Mouse (Mus musculus) ZHBTc4 (cell line): ENCODE measurements around the gene Gm5901.
"Not testable (repeated sequence)": the region's sequence is repeated elsewhere in the genome, so short reads cannot be mapped to it uniquely, and the experiment has no call there.

Experiments used
- DNase-seq: peaks from one replicate; pipeline ENCODE4 v3.0.0-alpha.2; 2011; ENCODE audit warnings: low read depth, low spot score

The Gm5901 gene

DNA sequence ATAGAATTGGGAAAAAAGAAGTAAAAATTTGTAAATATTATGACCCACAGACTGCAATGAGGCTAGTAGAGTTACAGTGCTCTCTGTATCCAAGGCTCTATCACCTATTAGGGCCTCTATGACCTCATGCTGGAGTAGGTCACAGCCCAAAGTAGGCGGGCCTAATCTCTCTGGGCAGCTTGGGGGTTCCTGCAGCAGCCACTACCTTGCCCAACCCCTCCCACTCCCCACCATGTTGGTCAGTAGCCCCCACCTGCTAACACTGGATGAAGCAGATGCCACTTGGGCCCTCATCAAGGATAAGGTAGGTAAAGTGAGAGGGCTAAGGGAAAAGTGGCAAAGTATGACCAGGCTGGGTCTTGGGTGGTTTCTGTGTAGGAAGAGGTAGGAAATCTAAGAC is at the start of gene Gm5901:
Gene Gm5901 (plus strand): TSS at position 173 of the 400 bp plus-strand sequence.
- DNase-seq = no peak

DNA sequence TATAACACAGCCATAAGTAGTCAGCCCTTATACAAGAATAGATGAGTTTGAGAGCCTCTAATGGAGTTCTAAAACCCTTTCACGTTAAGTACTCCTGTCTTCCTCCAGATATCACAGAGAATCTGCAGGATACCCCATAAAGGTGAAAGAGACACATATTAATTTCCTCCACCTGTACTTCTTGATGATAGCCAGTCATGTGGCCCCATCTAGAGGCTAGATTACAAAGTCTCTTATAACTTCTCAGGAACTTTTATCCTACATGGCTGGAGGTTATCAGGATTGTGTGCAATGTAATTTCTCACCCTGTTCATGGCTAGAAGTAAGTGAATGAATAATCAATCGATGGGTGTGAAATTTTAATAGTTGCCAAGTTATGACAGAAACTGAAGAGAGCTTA is 49.5 kb upstream of the Gm5901 start:
- no peak for DNase-seq

DNA sequence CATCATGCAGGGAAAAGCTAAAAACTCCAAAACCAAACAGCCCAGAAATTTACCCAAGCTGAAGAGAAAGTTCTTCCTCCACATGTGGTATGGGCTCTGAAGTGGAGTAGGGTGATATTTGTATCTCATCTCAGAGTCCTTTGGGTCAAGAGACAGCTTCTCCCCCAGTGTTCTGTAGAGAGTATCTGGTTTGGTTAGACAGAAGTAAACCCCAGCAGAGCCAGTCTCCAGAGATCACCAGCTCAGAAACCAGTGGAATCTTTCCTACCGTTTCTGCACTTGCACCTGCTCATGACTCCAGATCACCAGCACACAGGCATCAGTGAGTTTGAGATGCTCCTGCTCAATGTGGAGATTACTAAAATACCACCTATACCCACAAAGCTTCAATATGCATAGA is 40.8 kb upstream of the Gm5901 start, which contains the start of gene Olfr690:
Gene Olfr690 (minus strand): TSS at position 101 of the 400 bp plus-strand sequence.
- DNase-seq = no peak

DNA sequence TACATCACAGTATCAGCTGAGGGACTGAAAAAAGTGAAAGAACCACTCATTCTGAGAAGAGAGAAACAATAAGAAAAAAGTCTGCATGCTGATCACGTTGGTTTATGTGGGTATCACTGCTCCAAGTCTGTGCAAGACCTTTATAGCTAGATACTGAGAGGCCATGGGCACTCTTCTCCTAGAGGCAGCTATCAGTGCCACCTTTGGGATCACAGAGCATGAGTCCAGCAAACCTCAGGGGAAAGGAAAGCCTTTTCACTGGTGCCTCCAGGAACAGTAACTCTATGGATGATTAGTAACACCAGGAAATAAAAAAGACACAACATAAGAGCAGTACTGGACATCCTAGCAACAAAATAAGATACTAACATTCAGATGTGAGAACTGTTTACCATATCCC is 32.7 kb upstream of the Gm5901 start, which contains the start of gene Olfr691:
Gene Olfr691 (minus strand): TSS at position 101 of the 400 bp plus-strand sequence.
- no peak for DNase-seq

DNA sequence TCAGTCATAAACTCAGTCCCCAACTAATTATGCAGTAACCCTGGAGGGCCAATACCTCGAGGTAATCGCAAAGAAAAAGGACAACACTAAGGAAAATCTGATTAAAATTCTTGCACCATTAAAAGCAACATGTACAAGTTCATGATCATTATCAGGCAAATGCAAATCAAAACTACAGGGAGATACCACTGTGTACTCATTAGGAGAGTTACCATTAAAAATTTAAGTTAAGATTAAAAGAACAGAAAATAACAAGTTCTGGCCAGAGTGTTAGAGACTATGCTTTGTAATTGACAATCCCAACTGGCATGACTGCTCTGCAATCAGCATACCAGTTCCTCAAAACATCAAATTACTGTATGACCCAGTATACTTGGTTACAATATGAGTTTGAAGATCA is 32.1 kb upstream of the Gm5901 start:
- DNase-seq = no peak

DNA sequence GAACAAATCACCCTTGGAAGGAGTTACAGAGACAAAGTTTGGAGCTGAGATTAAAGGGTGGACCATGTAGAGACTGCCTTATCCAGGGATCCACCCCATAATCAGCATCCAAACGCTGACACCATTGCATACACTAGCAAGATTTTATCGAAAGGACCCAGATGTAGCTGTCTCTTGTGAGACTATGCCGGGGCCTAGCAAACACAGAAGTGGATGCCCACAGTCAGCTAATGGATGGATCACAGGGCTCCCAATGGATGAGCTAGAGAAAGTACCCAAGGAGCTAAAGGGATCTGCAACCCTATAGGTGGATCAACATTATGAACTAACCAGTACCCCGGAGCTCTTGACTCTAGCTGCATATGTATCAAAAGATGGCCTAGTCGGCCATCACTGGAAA is 18.8 kb upstream of the Gm5901 start:
- not testable (repeated sequence) for DNase-seq

DNA sequence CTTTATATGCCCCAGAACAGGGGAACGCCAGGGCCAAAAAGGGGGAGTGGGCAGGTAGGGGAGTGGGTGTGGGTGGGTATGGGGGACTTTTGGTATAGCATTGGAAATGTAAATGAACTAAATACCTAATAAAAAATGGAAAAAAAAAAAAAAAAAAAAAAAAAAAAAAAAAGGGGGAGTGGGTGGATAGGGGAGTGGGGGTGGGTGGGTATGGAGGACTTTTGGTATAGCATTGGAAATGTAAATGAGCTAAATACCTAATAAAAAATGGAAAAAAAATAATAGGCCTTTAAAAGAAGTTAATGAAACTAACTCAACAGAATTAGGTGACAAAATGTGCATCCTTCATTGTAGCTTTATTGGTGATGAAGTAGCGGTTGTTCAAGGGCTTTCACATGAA is 18.4 kb upstream of the Gm5901 start:
- not testable (repeated sequence) for DNase-seq

DNA sequence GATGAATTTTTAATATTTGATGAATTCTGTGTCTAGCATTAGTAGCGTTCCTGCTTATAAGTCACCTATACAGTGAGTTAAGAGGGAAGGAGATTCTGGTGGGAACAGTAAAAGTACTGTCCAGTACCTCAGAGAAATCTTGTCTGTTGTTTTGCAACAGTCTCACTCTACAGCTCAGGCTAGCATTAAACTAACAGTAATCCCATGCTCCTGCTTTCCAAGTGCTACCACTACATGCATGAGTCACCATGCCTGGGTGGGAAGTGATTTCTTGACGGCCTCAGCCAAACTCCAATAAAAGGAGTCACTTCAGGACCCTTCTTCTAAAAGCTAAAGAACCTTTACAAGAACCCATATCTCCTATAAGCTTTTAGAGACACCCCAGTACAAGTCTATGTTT is 13.1 kb upstream of the Gm5901 start:
- DNase-seq = no peak

DNA sequence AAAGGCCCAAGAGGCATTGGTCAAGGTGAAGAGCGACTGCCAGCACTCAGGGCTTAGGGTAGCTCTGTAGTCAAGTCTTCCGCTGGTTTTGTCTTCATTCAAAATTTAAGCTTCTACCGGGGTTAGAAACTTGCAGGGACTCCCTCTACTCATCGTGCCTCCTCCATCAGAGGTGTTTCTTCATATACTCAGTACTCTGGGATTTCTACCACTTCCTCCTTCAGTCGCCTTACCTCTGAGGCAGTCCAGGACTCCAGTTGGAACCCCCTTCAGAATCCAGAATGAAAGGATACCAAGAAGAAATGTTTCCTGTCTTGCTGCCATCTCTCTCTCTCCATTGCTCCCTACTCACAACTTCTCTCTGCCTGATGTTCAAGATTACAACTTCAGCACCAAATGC is 7.6 kb upstream of the Gm5901 start:
- no peak for DNase-seq

DNA sequence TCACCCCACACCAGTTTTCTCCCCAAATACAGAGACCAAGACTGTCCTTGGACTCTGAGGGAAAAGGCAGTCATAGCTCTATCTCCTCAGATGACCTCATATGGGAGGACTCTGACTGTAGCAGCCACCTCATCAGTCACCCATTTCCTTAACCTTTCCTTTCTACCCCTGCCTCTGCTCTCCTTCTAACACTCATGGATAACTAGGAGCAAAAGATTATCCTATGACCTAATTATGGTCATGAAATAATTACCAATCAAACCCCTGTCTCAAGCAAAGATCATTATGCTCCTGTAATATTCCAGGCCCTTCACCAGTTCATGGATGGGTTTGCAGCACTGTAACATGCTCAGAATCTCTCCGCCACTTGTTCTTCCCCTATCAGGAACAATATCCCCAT is 6.9 kb upstream of the Gm5901 start, which contains the start of gene Olfr692:
Gene Olfr692 (plus strand): TSS at position 301 of the 400 bp plus-strand sequence.
- no peak for DNase-seq

DNA sequence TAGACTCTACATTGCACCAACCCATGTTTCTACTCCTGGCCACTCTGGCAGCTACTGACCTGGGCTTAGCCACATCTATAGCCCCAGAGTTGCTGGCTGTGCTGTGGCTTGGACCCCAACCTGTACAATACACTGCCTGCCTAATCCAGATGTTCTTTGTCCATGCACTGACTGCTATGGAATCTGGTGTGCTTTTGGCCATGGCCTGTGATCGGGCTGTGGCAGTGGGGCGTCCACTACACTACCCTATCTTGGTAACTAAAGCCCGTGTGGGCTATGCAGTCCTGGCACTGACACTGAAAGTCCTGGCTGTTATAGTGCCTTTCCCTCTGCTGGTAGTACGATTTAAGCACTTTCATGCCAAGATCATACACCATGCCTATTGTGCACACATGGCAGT is 6.3 kb upstream of the Gm5901 start:
- no peak for DNase-seq

DNA sequence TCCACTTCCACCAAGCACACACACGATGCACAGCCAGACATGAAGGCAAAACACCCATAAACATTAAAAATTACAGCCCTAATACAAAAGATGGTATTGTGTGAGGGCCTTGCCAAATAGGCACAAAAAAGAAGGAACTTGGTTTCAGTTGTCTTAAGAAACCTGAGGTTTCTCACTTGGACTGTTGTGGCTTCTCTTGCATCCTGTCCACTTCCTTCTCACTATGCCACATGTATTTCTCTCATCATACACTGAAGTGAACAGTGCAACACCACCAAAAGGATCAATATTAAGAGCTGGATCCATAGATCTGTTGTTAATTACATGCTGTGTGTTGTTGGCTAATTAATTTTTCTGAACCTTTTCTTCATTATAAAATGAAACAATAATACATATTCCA is 1.9 kb upstream of the Gm5901 start:
- DNase-seq = no peak

DNA sequence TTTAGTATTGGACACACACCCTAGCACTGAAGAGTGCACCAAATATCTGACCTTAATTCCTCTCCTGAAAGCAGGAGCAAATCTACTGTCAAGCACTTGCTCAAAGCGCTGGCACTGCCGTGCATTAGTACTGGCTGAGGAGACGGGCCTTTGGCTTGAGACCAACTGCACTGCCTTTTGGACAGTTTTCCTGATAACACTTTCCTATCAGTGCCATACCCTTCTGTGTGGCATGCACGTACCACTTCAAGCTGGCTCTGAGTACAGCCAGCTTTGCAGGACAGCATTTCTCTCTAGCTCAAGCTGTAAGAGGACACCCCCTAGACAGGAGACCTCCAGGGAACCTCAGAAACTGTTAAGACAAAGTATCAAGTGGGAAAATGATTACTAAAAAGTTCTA is 1.3 kb upstream of the Gm5901 start:
- DNase-seq = no peak

DNA sequence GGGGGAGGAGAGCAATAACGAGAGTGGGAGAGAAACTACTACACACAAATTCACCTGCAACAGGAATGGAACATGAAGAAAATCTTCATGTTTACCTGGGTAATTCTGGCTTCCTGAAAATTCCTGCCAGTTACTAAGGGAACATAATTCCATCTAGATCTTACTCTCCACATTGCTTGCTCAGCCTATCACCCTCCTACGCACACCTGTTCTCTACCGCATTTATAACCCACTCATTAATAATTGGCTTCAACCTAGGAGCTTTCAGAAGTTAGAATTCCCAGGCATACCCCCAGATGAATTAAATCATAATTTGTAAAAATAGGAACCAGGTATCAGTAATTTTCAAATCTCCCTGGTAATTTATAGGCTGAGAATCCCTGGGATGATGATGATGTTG is 862 bp upstream of the Gm5901 start:
- no peak for DNase-seq

DNA sequence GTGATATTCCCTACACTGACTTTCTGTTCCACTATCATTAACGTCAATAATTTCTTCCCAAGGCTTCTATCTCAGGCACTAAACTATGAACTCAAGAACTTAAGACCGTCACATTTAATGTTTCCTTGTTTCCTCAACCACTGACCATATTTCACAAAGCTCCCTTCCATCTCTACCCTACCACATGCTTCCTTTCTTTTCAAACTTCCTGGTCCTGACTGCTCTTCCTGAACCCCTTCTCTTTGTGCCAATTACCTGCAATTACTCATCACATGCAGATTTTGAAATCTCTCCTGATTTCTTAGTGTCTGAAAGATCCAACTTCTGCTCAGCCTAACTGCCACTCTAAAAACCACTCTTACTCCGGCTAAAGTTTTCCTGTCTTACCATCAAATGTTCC is 5.5 kb downstream of the Gm5901 start:
- DNase-seq = no peak

DNA sequence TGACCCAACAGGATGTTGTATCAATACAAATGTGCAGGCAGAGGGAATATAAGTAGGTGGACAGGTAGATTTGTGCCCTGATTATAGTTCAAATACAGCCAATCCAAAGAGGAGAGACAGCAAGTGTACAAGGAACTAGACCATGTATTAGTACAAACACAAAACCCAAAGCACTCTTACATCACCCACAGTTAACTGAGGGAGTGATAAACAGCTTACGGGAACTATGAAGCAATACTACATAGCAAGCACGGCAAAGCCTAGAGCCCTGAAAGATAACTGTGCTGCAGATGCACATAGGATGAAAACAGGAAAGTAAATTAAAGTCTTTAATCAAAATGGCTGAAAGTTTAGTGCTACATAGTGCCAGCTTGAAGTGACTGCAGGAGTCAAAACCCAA is 12.9 kb downstream of the Gm5901 start:
- DNase-seq = no peak

DNA sequence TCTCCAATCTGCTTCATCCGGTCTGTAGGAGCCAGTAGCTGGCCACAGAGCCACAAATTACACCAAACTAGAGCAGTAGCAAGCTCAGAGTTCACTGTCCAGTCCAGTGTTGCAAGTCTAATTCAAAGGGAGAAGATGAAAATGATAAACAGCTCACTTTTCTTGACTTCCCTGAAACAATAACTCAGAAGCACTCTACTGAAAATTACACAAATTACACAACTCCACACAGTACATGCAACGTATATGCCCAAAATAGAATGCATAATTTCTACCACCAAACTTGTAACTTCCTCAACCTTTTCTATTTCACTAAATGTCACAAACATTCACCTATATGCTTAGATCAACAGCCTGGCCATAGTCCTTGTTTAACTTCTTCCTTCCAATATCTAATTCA is 15.4 kb downstream of the Gm5901 start:
- DNase-seq = no peak

DNA sequence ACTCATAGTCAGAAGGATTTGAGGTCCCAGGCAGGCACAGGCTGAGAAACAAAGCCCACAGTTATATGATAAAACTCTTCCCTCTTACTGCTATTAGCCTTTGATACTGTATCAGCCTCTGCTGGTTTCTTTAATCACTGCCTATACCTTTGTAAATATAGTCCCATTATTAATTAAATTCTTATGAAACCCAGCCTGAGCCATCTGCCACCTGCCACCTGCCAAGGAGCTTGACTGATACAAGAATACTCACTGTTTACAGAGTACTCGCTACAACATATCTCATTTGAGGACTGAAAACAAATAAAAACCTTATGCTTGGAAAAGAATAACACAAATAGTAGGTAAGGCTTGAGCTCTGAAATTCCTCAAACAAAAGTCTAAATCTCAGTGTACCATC is 19.8 kb downstream of the Gm5901 start:
- no peak for DNase-seq

DNA sequence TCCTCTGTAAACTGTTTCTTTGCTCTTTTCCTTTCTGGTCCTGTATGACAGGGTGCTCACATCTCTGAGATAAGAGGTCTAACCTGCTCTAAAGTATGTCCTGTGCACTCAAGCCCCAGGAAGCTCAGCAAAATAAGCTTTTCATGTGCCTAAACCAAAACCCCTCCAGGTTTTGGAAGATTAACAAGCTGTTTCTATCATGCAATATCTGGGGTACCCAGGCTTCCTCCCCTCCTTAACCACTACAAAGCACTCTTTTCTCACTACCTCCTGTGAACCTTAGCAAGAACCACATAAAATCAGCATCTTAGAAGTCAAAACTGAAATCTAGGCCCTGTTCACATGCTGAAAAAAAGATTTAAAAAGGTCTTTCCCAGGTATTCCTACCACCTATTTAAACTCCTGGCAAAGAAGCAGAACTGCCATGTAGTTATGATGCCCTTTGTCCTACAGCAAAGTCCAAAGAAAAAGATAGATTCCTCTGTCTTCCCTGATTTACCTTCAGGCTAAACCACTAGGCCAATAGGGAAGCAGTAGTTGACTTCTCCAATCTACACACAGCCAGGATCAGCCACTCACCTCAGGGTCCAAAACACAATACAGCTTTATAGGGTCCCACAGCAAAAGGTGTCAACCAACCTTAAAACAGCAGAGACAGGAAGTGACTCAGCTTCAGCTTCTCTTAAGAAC is 20.4 kb downstream of the Gm5901 start:
- DNase-seq = no peak

DNA sequence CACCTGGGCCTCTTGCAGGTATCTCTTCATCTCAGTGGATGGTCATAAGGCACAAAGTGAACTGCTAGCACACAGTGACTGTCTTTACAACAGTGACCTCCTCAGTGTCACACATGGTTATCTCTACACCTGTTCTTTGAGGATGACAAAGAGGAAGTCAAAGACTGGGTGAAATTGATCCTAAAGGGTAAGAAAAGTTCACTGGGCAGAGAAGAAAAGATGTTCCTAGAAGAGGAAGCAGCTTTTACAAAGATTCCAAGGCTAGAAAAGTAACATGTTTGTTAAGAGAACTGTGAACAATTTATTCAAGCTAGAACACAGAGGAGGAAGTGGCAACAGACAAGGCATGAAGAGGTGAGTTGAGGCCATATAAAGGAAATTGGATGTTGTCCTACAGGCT is 21.3 kb downstream of the Gm5901 start:
- no peak for DNase-seq

DNA sequence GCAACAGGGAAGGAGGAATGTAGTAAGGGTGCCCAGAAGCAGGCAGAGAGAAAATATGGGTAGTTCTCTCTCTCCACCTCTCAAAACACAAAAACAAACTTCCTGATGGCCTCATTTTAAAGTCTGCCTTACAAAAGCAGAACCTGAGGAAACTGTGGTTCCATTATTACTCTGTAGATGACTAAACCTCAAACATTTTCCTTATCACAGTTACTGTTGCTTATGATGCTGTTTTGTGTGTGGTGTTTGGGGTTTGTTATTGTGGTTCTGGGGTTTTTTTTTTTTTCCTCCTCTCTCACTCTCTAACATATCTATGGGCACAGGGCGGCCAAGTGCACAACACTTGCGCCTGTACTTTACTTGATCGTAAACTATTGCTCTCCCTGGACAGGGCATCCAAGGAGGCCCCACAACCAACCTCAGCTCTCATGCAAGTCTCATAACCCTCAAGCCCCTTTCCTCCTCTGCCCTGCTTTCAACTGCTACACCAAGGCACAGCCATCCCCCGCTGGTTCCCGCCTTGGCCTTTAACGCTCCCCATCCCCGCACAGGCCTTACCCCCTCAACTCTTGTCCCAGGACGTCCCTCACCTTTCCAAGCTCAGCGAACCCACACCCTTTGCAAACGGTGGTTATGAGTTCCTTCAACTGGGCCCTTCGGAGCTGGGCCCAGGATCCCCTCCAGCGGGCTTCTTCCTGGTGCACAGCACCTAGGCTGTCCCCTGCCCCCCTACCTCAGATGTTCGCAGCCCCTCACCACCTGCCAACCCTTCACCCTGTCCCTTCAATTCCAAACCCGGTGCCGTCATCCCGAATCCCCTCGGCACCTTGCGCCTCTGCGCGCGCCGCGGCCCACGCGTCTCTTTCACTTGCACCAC is 24.5 kb downstream of the Gm5901 start:
- no peak for DNase-seq

DNA sequence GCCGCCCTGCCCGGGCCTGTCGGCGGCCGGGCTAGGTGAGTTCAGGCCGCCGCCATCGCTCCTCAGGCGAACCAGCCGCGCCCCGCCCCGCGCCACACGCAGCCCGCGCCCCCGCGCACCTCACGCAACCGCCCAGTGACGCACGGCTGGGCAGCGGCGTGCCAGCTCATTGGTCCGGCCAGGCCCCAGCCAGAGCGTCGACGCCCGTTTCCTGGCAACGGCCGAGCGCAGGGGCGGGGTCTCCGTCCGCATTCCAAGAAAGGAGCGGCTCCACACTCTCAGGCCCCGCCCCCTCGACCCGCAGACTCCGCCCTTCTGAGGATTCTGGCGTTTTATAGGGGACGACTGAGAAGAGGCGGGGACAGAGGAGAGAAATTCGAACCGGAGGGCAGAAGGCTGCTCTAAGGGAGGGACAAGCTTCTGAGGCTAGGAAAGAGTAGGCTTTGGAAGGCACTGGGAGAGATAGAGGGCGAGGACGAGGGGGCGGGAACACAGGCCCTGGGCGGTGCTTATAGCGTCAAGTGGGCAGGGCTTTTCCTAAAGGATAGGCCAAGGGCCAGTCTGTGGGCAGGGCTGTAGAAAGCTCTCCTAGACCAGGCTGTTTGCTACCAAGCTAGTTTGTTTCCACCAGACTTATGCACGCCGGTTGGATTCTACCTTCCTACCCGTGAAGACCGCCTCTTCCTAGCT is 25.2 kb downstream of the Gm5901 start, which contains the start of gene Fam160a2:
Gene Fam160a2 (minus strand): TSS at position 120 of the 690 bp plus-strand sequence.
- peak; percentile 100 for DNase-seq
